Mouse (Mus musculus): Measurements from ENCODE around the gene Myh7. TPM values are rescaled to one million over a fixed set of nuclear protein-coding genes. Genes with fewer than 3 reads are reported as not detected.
"Not testable (repeated sequence)": the region's sequence is repeated elsewhere in the genome, so short reads cannot be mapped to it uniquely, and the experiment has no call there.

The Myh7 gene
- polyA plus RNA-seq, 1 experiment from 2014 or later: 2.0 TPM

GRCm38 (mm10) chr14:54958503-54958902 is 35.9 kb downstream of the Myh7 start:
- H3K4me3 ChIP-seq (ENCODE audit: low read length): no peak overlapping the region
- H3K27me3 ChIP-seq (ENCODE audit: control insufficient read depth, insufficient read depth, low read length): no peaks in the 10 kb centered on the region
- H3K4me1 ChIP-seq (ENCODE audit: control insufficient read depth, insufficient read depth, low read length): no peaks in the 10 kb centered on the region
- H3K4me2 ChIP-seq (replicated peaks; ENCODE audit: low read depth, low read length): no peak overlapping the region
- H3K9ac ChIP-seq (ENCODE audit: low read depth, low read length): no peak overlapping the region
- ATAC-seq (ENCODE audit: low FRiP score, low TSS enrichment): no peak
- no peaks in the 10 kb centered on the region for H3K9me3 ChIP-seq (ENCODE audit: control insufficient read depth, low read length)
- H3K36me3 ChIP-seq (ENCODE audit: control insufficient read depth, insufficient read depth, low read length): no peaks in the 10 kb centered on the region
- WGBS: 86% methylated on average over 4 of the region's 4 CpGs
- H3K27ac ChIP-seq (ENCODE audit: low read depth, low read length): no peak overlapping the region

- no peak for ATAC-seq (ENCODE audit: low FRiP score, low TSS enrichment)
- H3K4me2 ChIP-seq (replicated peaks; ENCODE audit: low read depth, low read length): no peak overlapping the region
- H3K4me3 ChIP-seq (ENCODE audit: low read length): no peak overlapping the region
- no peaks in the 10 kb centered on the region for H3K27me3 ChIP-seq (ENCODE audit: control insufficient read depth, insufficient read depth, low read length)
- H3K27ac ChIP-seq (ENCODE audit: low read depth, low read length): no peak overlapping the region
- no peaks in the 10 kb centered on the region for H3K9me3 ChIP-seq (ENCODE audit: control insufficient read depth, low read length)
- 83% methylated on average over 9 of the region's 9 CpGs for WGBS
- H3K9ac ChIP-seq (ENCODE audit: low read depth, low read length): no peak overlapping the region
- H3K36me3 ChIP-seq (ENCODE audit: control insufficient read depth, insufficient read depth, low read length): no peaks in the 10 kb centered on the region
- H3K4me1 ChIP-seq (ENCODE audit: control insufficient read depth, insufficient read depth, low read length): no peaks in the 10 kb centered on the region
These were observed 37.9 kb downstream of the Myh7 start for GRCm38 (mm10) chr14:54956533-54956932.

- no peak overlapping the region for H3K9ac ChIP-seq (ENCODE audit: low read depth, low read length)
- H3K36me3 ChIP-seq (ENCODE audit: control insufficient read depth, insufficient read depth, low read length): no peaks in the 10 kb centered on the region
- H3K27ac ChIP-seq (ENCODE audit: low read depth, low read length): no peak overlapping the region
- no peak overlapping the region for H3K4me3 ChIP-seq (ENCODE audit: low read length)
- no peak for ATAC-seq (ENCODE audit: low FRiP score, low TSS enrichment)
- H3K9me3 ChIP-seq (ENCODE audit: control insufficient read depth, low read length): no peaks in the 10 kb centered on the region
- WGBS: 90% methylated on average over 3 of the region's 3 CpGs
- H3K4me1 ChIP-seq (ENCODE audit: control insufficient read depth, insufficient read depth, low read length): no peaks in the 10 kb centered on the region
- no peaks in the 10 kb centered on the region for H3K27me3 ChIP-seq (ENCODE audit: control insufficient read depth, insufficient read depth, low read length)
- no peak overlapping the region for H3K4me2 ChIP-seq (replicated peaks; ENCODE audit: low read depth, low read length)
These were observed 38.9 kb downstream of the Myh7 start for GRCm38 (mm10) chr14:54955481-54955880.

DNA sequence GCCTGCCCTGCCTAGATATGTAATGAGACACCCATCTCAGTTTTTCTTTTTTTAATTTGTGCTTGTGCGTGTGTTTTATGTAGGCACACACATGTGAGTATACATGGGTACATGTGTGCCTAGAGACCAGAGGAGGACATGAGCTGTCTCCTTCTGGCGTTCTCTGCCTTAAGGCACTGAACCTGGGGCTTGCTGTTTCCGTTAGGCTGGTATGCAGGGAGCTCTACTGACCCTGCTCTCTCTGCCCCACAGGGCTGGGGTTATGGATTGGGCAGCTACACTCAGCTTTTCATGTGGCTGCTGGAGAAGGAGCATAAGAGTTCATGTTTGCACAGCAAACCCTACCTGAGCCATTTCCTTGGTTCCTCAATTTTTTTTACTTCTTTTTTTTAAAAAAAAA is 40.0 kb downstream of the Myh7 start:
- Histone ChIP-seq H3K36me3 (ENCODE audit: control insufficient read depth, insufficient read depth, low read length) (no peaks in the 10 kb centered on the region), H3K9ac (ENCODE audit: low read depth, low read length) (no peak overlapping the region), H3K27me3 (ENCODE audit: control insufficient read depth, insufficient read depth, low read length) (no peaks in the 10 kb centered on the region), H3K4me3 (ENCODE audit: low read length) (no peak overlapping the region), H3K4me1 (ENCODE audit: control insufficient read depth, insufficient read depth, low read length) (no peaks in the 10 kb centered on the region), H3K4me2 (replicated peaks; ENCODE audit: low read depth, low read length) (no peak overlapping the region), H3K9me3 (ENCODE audit: control insufficient read depth, low read length) (no peaks in the 10 kb centered on the region), H3K27ac (ENCODE audit: low read depth, low read length) (no peak overlapping the region)
- WGBS: 79% methylated on average over 3 of the region's 3 CpGs
- no peak for ATAC-seq (ENCODE audit: low FRiP score, low TSS enrichment)

GRCm38 (mm10) chr14:54953664-54954206 is 40.7 kb downstream of the Myh7 start:
- Histone ChIP-seq H3K27me3 (ENCODE audit: control insufficient read depth, insufficient read depth, low read length) (no peaks in the 10 kb centered on the region), H3K4me3 (ENCODE audit: low read length) (no peak overlapping the region), H3K9ac (ENCODE audit: low read depth, low read length) (no peak overlapping the region), H3K36me3 (ENCODE audit: control insufficient read depth, insufficient read depth, low read length) (no peaks in the 10 kb centered on the region), H3K4me2 (replicated peaks; ENCODE audit: low read depth, low read length) (no peak overlapping the region), H3K27ac (ENCODE audit: low read depth, low read length) (no peak overlapping the region), H3K4me1 (ENCODE audit: control insufficient read depth, insufficient read depth, low read length) (no peaks in the 10 kb centered on the region), H3K9me3 (ENCODE audit: control insufficient read depth, low read length) (no peaks in the 10 kb centered on the region)
- WGBS: 91% methylated on average over 8 of the region's 8 CpGs
- no peak for ATAC-seq (ENCODE audit: low FRiP score, low TSS enrichment)

DNA sequence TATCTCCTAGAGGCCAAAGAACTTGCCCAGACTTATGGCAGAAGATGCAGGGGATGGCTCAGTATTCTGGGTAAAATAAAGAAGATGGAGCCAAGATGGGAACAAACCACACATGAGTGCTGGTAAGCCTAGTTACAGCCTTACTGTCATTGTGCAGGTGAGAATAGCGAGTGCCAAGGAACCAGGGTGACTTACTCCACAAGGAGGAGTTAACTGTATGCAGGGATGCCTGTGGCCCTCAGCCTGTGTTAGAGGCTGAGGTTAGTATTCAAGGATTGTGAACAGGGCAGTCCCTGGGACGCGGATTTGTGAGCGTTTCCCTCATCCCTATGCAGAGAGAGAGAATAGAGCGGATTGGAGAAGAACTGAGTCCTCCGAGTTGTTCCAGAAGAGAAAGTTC is 42.8 kb downstream of the Myh7 start:
- Histone ChIP-seq H3K27me3 (ENCODE audit: control insufficient read depth, insufficient read depth, low read length) (no peaks in the 10 kb centered on the region), H3K9me3 (ENCODE audit: control insufficient read depth, low read length) (no peaks in the 10 kb centered on the region), H3K27ac (ENCODE audit: low read depth, low read length) (no peak overlapping the region), H3K9ac (ENCODE audit: low read depth, low read length) (no peak overlapping the region), H3K4me2 (replicated peaks; ENCODE audit: low read depth, low read length) (no peak overlapping the region), H3K4me1 (ENCODE audit: control insufficient read depth, insufficient read depth, low read length) (no peaks in the 10 kb centered on the region), H3K36me3 (ENCODE audit: control insufficient read depth, insufficient read depth, low read length) (no peaks in the 10 kb centered on the region), H3K4me3 (ENCODE audit: low read length) (no peak overlapping the region)
- WGBS: 85% methylated on average over 6 of the region's 6 CpGs
- ATAC-seq (ENCODE audit: low FRiP score, low TSS enrichment): no peak

DNA sequence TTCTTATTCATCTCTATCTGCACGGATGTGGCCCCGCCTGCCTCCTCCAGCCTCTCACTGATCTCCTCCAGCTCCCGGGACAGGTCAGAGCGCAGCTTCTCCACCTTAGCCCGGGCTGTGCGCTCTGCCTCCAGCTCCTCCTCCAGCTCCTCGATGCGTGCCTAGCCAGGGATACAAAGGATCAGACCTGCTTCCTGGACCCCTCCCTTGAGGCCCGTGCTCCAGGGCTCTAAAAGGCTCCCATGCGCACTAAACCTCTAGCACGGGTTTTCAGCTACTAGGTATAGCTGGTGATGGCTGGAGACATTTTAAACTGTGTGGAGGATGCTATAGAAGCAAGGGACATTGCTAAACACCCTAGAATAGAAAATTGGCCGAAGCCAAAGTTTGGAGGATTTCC is 43.9 kb downstream of the Myh7 start:
- H3K27me3 ChIP-seq (ENCODE audit: control insufficient read depth, insufficient read depth, low read length): no peaks in the 10 kb centered on the region
- WGBS: 66% methylated on average over 12 of the region's 12 CpGs
- no peaks in the 10 kb centered on the region for H3K9me3 ChIP-seq (ENCODE audit: control insufficient read depth, low read length)
- H3K4me2 ChIP-seq (replicated peaks; ENCODE audit: low read depth, low read length): no peak overlapping the region
- ATAC-seq (ENCODE audit: low FRiP score, low TSS enrichment): no peak
- no peak overlapping the region for H3K27ac ChIP-seq (ENCODE audit: low read depth, low read length)
- no peaks in the 10 kb centered on the region for H3K36me3 ChIP-seq (ENCODE audit: control insufficient read depth, insufficient read depth, low read length)
- no peaks in the 10 kb centered on the region for H3K4me1 ChIP-seq (ENCODE audit: control insufficient read depth, insufficient read depth, low read length)
- H3K4me3 ChIP-seq (ENCODE audit: low read length): no peak overlapping the region
- H3K9ac ChIP-seq (ENCODE audit: low read depth, low read length): no peak overlapping the region

GRCm38 (mm10) chr14:54948781-54949180 is 45.6 kb downstream of the Myh7 start:
- WGBS: 79% methylated on average over 9 of the region's 9 CpGs
- Histone ChIP-seq H3K27ac (ENCODE audit: low read depth, low read length) (no peak overlapping the region), H3K27me3 (ENCODE audit: control insufficient read depth, insufficient read depth, low read length) (no peaks in the 10 kb centered on the region), H3K36me3 (ENCODE audit: control insufficient read depth, insufficient read depth, low read length) (no peaks in the 10 kb centered on the region), H3K9me3 (ENCODE audit: control insufficient read depth, low read length) (no peaks in the 10 kb centered on the region), H3K4me1 (ENCODE audit: control insufficient read depth, insufficient read depth, low read length) (no peaks in the 10 kb centered on the region), H3K4me2 (replicated peaks; ENCODE audit: low read depth, low read length) (no peak overlapping the region), H3K4me3 (ENCODE audit: low read length) (no peak overlapping the region), H3K9ac (ENCODE audit: low read depth, low read length) (no peak overlapping the region)
- no peak for ATAC-seq (ENCODE audit: low FRiP score, low TSS enrichment)

DNA sequence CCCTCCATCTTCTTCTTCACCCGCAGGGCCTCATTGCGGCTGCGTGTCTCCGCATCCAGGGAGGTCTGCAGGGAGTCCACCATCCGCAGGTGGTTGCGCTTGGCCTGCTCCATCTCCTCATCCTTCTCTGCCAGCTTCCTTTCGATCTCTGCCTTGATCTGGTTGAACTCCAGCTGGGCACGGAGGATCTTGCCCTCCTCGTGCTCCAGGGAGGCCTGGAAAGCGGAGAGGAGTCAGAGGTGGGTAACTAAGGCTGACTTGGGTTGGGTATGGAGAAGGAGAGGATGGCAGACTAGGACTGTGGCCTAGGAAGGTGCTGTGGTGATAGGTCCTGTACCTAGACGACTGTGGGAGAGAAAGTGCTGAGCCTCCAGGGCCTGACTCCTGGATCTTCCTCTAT is 47.4 kb downstream of the Myh7 start:
- H3K4me1 ChIP-seq (ENCODE audit: control insufficient read depth, insufficient read depth, low read length); H3K9ac ChIP-seq (ENCODE audit: low read depth, low read length); ATAC-seq (ENCODE audit: low FRiP score, low TSS enrichment); H3K36me3 ChIP-seq (ENCODE audit: control insufficient read depth, insufficient read depth, low read length); H3K27ac ChIP-seq (ENCODE audit: low read depth, low read length); H3K9me3 ChIP-seq (ENCODE audit: control insufficient read depth, low read length); H3K4me2 ChIP-seq (replicated peaks; ENCODE audit: low read depth, low read length); H3K4me3 ChIP-seq (ENCODE audit: low read length); H3K27me3 ChIP-seq (ENCODE audit: control insufficient read depth, insufficient read depth, low read length): not testable (repeated sequence)
- 81% methylated on average over 10 of the region's 11 CpGs for WGBS

Data from kidney, embryonic 14.5 days (tissue).